Mouse (Mus musculus) midbrain, embryonic 14.5 days (tissue): ENCODE data around the gene Reep3. TPM values are rescaled to one million over a fixed set of nuclear protein-coding genes. Genes with fewer than 3 reads are reported as not detected.
"Not testable (repeated sequence)": the region's sequence is repeated elsewhere in the genome, so short reads cannot be mapped to it uniquely, and the experiment has no call there.

ENCODE experiments used
- ATAC-seq: fragments of 200-750 bp; cut with Nextera tagmentation; 2 replicates; pipeline ENCODE4 v1.8.0; 2017; ENCODE audit warnings: moderate number of reproducible peaks, moderate library complexity; ENCODE audit not compliant: low FRiP score, low TSS enrichment
- DNase-seq: peaks from one replicate; pipeline ENCODE4 v3.0.0-alpha.2; 2015
- H3K27ac ChIP-seq: fragments of 300-500 bp; sonication (generic); replicated peaks from 2 replicates; pipeline ENCODE4 v1.5.1; 2014; ENCODE audit warnings: mild to moderate bottlenecking, low read depth, low read length, moderate library complexity
- H3K27me3 ChIP-seq: fragments of 300-500 bp; sonication (generic); 2 replicates; pipeline ENCODE4 v1.6.1; 2014; ENCODE audit warnings: low read length, control low read depth, mixed read lengths; ENCODE audit not compliant: control insufficient read depth, insufficient read depth
- H3K36me3 ChIP-seq: fragments of 300-500 bp; sonication (generic); 2 replicates; pipeline ENCODE4 v1.6.1; 2014; ENCODE audit warnings: low read length, control low read depth; ENCODE audit not compliant: control insufficient read depth, insufficient read depth
- H3K4me1 ChIP-seq: fragments of 300-500 bp; sonication (generic); 2 replicates; pipeline ENCODE4 v1.6.1; 2014; ENCODE audit warnings: mild to moderate bottlenecking, antibody characterized with exemption, low read length, control low read depth; ENCODE audit not compliant: control insufficient read depth, insufficient read depth
- H3K4me2 ChIP-seq: fragments of 300-500 bp; sonication (generic); 2 replicates; pipeline ENCODE4 v1.6.1; 2014; ENCODE audit warnings: mild to moderate bottlenecking, low read length, moderate library complexity
- H3K4me3 ChIP-seq: fragments of 300-500 bp; sonication (generic); replicated peaks from 2 replicates; pipeline ENCODE4 v1.5.1; 2014; ENCODE audit warnings: low read depth, low read length
- H3K9ac ChIP-seq: fragments of 300-500 bp; sonication (generic); replicated peaks from 2 replicates; pipeline ENCODE4 v1.6.1; 2014; ENCODE audit warnings: mild to moderate bottlenecking, low read length, moderate library complexity
- H3K9me3 ChIP-seq: fragments of 300-500 bp; sonication (generic); 2 replicates; pipeline ENCODE4 v1.6.1; 2016; ENCODE audit warnings: low read length, control low read depth, mixed read lengths; ENCODE audit not compliant: control insufficient read depth
- WGBS: fragments of 180-500 bp; shearing (Covaris S2); extraction: QIAGEN DNeasy Blood & Tissue Kit; methylation state at CpG from one replicate; pipeline ENCODE4 v1.1.7; 2014; 5-methylcytosine and 5-hydroxymethylcytosine counted together
- polyA plus RNA-seq: library from polyadenylated mRNA; unstranded; fragments of >200 nt; fragmentation: Nextera tagmentation; extraction: Ambion mirVana; gene quantifications from 2 replicates; pipeline ENCODE4 v1.2.1, GENCODE M21; 2014

The Reep3 gene
- polyA plus RNA-seq, 1 experiment from 2014 or later: 35.5 TPM

GRCm38 (mm10) chr10:67115666-67116091 lies 18.9 kb upstream of the Reep3 start:
- ATAC-seq (no peak), DNase-seq (no peak)
- Histone ChIP-seq H3K4me2 (no peak overlapping the region), H3K27ac (peak overlapping the region; percentile 16; the same call in 1 of the 2 replicates), H3K4me3 (no peak overlapping the region), H3K27me3 (no peaks in the 10 kb centered on the region), H3K9ac (no peak overlapping the region), H3K4me1 (peaks cover 30% of the 10 kb centered on the region), H3K36me3 (no peaks in the 10 kb centered on the region), H3K9me3 (no peaks in the 10 kb centered on the region)
- WGBS: 38% methylated on average over 5 of the region's 5 CpGs

- Histone ChIP-seq H3K4me1 (peaks cover 30% of the 10 kb centered on the region), H3K9ac (no peak overlapping the region), H3K36me3 (no peaks in the 10 kb centered on the region), H3K27ac (peak overlapping the region; percentile 16; the same call in 1 of the 2 replicates), H3K4me3 (no peak overlapping the region), H3K27me3 (no peaks in the 10 kb centered on the region), H3K4me2 (no peak overlapping the region), H3K9me3 (no peaks in the 10 kb centered on the region)
- DNase-seq (peak; percentile 63), ATAC-seq (no peak)
- 14% methylated on average over 6 of the region's 6 CpGs for WGBS
Measured at GRCm38 (mm10) chr10:67115115-67115514, 18.4 kb upstream of the Reep3 start.

- Histone ChIP-seq H3K36me3 (no peaks in the 10 kb centered on the region), H3K27me3 (no peaks in the 10 kb centered on the region), H3K9me3 (no peaks in the 10 kb centered on the region), H3K9ac (no peak overlapping the region), H3K27ac (no peak overlapping the region), H3K4me3 (no peak overlapping the region), H3K4me2 (no peak overlapping the region), H3K4me1 (peaks cover 30% of the 10 kb centered on the region)
- no peak for ATAC-seq
- DNase-seq: no peak
- 91% methylated on average over 11 of the region's 11 CpGs for WGBS
Measured at GRCm38 (mm10) chr10:67113833-67114232, 17.1 kb upstream of the Reep3 start.

GRCm38 (mm10) chr10:67112967-67113366 lies 16.2 kb upstream of the Reep3 start:
- H3K27me3 ChIP-seq, H3K4me2 ChIP-seq, H3K27ac ChIP-seq, H3K4me3 ChIP-seq, H3K9me3 ChIP-seq, H3K36me3 ChIP-seq, ATAC-seq, DNase-seq, H3K9ac ChIP-seq: not testable (repeated sequence)
- 87% methylated on average over 5 of the region's 5 CpGs for WGBS
- peaks cover 35% of the 10 kb centered on the region for H3K4me1 ChIP-seq

GRCm38 (mm10) chr10:67111799-67112177 lies 15.0 kb upstream of the Reep3 start:
- H3K27ac ChIP-seq: no peak overlapping the region
- no peak for ATAC-seq
- H3K36me3 ChIP-seq: no peaks in the 10 kb centered on the region
- no peak overlapping the region for H3K4me2 ChIP-seq
- WGBS: 90% methylated on average over 5 of the region's 5 CpGs
- H3K9ac ChIP-seq: no peak overlapping the region
- DNase-seq: no peak
- H3K27me3 ChIP-seq: no peaks in the 10 kb centered on the region
- H3K4me3 ChIP-seq: no peak overlapping the region
- H3K4me1 ChIP-seq: peaks cover 47% of the 10 kb centered on the region
- H3K9me3 ChIP-seq: no peaks in the 10 kb centered on the region

GRCm38 (mm10) chr10:67111044-67111798 lies 14.5 kb upstream of the Reep3 start:
- no peaks in the 10 kb centered on the region for H3K36me3 ChIP-seq
- H3K27ac ChIP-seq: no peak overlapping the region
- H3K9me3 ChIP-seq: no peaks in the 10 kb centered on the region
- no peak overlapping the region for H3K4me3 ChIP-seq
- no peaks in the 10 kb centered on the region for H3K27me3 ChIP-seq
- no peak for ATAC-seq
- no peak overlapping the region for H3K4me2 ChIP-seq
- no peak for DNase-seq
- 66% methylated on average over 14 of the region's 14 CpGs for WGBS
- peaks cover 48% of the 10 kb centered on the region for H3K4me1 ChIP-seq
- H3K9ac ChIP-seq: no peak overlapping the region

GRCm38 (mm10) chr10:67109635-67110034 lies 12.9 kb upstream of the Reep3 start:
- ATAC-seq: no peak
- no peak overlapping the region for H3K27ac ChIP-seq
- H3K4me2 ChIP-seq: no peak overlapping the region
- 89% methylated on average over 5 of the region's 5 CpGs for WGBS
- no peaks in the 10 kb centered on the region for H3K27me3 ChIP-seq
- no peaks in the 10 kb centered on the region for H3K36me3 ChIP-seq
- no peak overlapping the region for H3K4me3 ChIP-seq
- DNase-seq: no peak
- no peak overlapping the region; the same call in 1 of the 2 replicates for H3K9ac ChIP-seq
- no peaks in the 10 kb centered on the region for H3K9me3 ChIP-seq
- peaks cover 47% of the 10 kb centered on the region for H3K4me1 ChIP-seq

- DNase-seq (peak; percentile 49), ATAC-seq (no peak)
- no peaks in the 10 kb centered on the region for H3K27me3 ChIP-seq
- peaks cover 57% of the 10 kb centered on the region for H3K4me1 ChIP-seq
- WGBS: 52% methylated on average over 9 of the region's 9 CpGs
- H3K9me3 ChIP-seq: no peaks in the 10 kb centered on the region
- H3K27ac ChIP-seq: no peak overlapping the region
- no peak overlapping the region for H3K4me2 ChIP-seq
- H3K9ac ChIP-seq: no peak overlapping the region
- no peaks in the 10 kb centered on the region for H3K36me3 ChIP-seq
- H3K4me3 ChIP-seq: no peak overlapping the region
Measured at GRCm38 (mm10) chr10:67108096-67108495, 11.4 kb upstream of the Reep3 start.
